Mouse (Mus musculus) midbrain, embryonic 14.5 days (tissue): ENCODE results near the gene Plxnb1. TPM values are rescaled to one million over a fixed set of nuclear protein-coding genes. Genes with fewer than 3 reads are reported as not detected.

Experiments
- ATAC-seq: fragments of 200-750 bp; cut with Nextera tagmentation; 2 replicates; pipeline ENCODE4 v1.8.0; 2017; ENCODE audit warnings: moderate number of reproducible peaks, moderate library complexity; ENCODE audit not compliant: low FRiP score, low TSS enrichment
- DNase-seq: peaks from one replicate; pipeline ENCODE4 v3.0.0-alpha.2; 2015
- H3K27ac ChIP-seq: fragments of 300-500 bp; sonication (generic); replicated peaks from 2 replicates; pipeline ENCODE4 v1.5.1; 2014; ENCODE audit warnings: mild to moderate bottlenecking, low read depth, low read length, moderate library complexity
- H3K27me3 ChIP-seq: fragments of 300-500 bp; sonication (generic); 2 replicates; pipeline ENCODE4 v1.6.1; 2014; ENCODE audit warnings: low read length, control low read depth, mixed read lengths; ENCODE audit not compliant: control insufficient read depth, insufficient read depth
- H3K36me3 ChIP-seq: fragments of 300-500 bp; sonication (generic); 2 replicates; pipeline ENCODE4 v1.6.1; 2014; ENCODE audit warnings: low read length, control low read depth; ENCODE audit not compliant: control insufficient read depth, insufficient read depth
- H3K4me1 ChIP-seq: fragments of 300-500 bp; sonication (generic); 2 replicates; pipeline ENCODE4 v1.6.1; 2014; ENCODE audit warnings: mild to moderate bottlenecking, antibody characterized with exemption, low read length, control low read depth; ENCODE audit not compliant: control insufficient read depth, insufficient read depth
- H3K4me2 ChIP-seq: fragments of 300-500 bp; sonication (generic); 2 replicates; pipeline ENCODE4 v1.6.1; 2014; ENCODE audit warnings: mild to moderate bottlenecking, low read length, moderate library complexity
- H3K4me3 ChIP-seq: fragments of 300-500 bp; sonication (generic); replicated peaks from 2 replicates; pipeline ENCODE4 v1.5.1; 2014; ENCODE audit warnings: low read depth, low read length
- H3K9ac ChIP-seq: fragments of 300-500 bp; sonication (generic); replicated peaks from 2 replicates; pipeline ENCODE4 v1.6.1; 2014; ENCODE audit warnings: mild to moderate bottlenecking, low read length, moderate library complexity
- H3K9me3 ChIP-seq: fragments of 300-500 bp; sonication (generic); 2 replicates; pipeline ENCODE4 v1.6.1; 2016; ENCODE audit warnings: low read length, control low read depth, mixed read lengths; ENCODE audit not compliant: control insufficient read depth
- WGBS: fragments of 180-500 bp; shearing (Covaris S2); extraction: QIAGEN DNeasy Blood & Tissue Kit; methylation state at CpG from one replicate; pipeline ENCODE4 v1.1.7; 2014; 5-methylcytosine and 5-hydroxymethylcytosine counted together
- polyA plus RNA-seq: library from polyadenylated mRNA; unstranded; fragments of >200 nt; fragmentation: Nextera tagmentation; extraction: Ambion mirVana; gene quantifications from 2 replicates; pipeline ENCODE4 v1.2.1, GENCODE M21; 2014

Gene Plxnb1
- polyA plus RNA-seq, 1 experiment from 2014 or later: 21.7 TPM

- ATAC-seq (no peak), DNase-seq (no peak)
- no peak overlapping the region for H3K4me3 ChIP-seq
- no peaks in the 10 kb centered on the region for H3K27me3 ChIP-seq
- H3K36me3 ChIP-seq: peaks cover 100% of the 10 kb centered on the region
- no peaks in the 10 kb centered on the region for H3K4me1 ChIP-seq
- no peak overlapping the region for H3K4me2 ChIP-seq
- no peak overlapping the region for H3K27ac ChIP-seq
- no peak overlapping the region for H3K9ac ChIP-seq
- H3K9me3 ChIP-seq: no peaks in the 10 kb centered on the region
- WGBS: 95% methylated on average over 11 of the region's 11 CpGs
Observed at GRCm38 (mm10) chr9:109114276-109114675, 19.1 kb downstream of the Plxnb1 start.

GRCm38 (mm10) chr9:109114871-109115270 is 19.7 kb downstream of the Plxnb1 start:
- Histone ChIP-seq H3K36me3 (peaks cover 100% of the 10 kb centered on the region), H3K27ac (no peak overlapping the region), H3K4me3 (no peak overlapping the region), H3K27me3 (no peaks in the 10 kb centered on the region), H3K9me3 (no peaks in the 10 kb centered on the region), H3K4me1 (no peaks in the 10 kb centered on the region), H3K9ac (no peak overlapping the region), H3K4me2 (no peak overlapping the region)
- WGBS: 92% methylated on average over 7 of the region's 7 CpGs
- DNase-seq (no peak), ATAC-seq (no peak)

GRCm38 (mm10) chr9:109116205-109116604 is 21.0 kb downstream of the Plxnb1 start:
- DNase-seq: no peak
- no peaks in the 10 kb centered on the region for H3K4me1 ChIP-seq

GRCm38 (mm10) chr9:109118106-109118505 is 22.9 kb downstream of the Plxnb1 start:
- WGBS: 93% methylated on average over 4 of the region's 4 CpGs
- ATAC-seq: no peak
- Histone ChIP-seq H3K27ac (no peak overlapping the region), H3K4me2 (no peak overlapping the region), H3K27me3 (no peaks in the 10 kb centered on the region), H3K9ac (no peak overlapping the region), H3K9me3 (no peaks in the 10 kb centered on the region), H3K36me3 (peaks cover 75% of the 10 kb centered on the region), H3K4me1 (no peaks in the 10 kb centered on the region), H3K4me3 (no peak overlapping the region)
- DNase-seq: no peak

More at GRCm38 (mm10) chr9:109116205-109116604, 21.0 kb downstream of the Plxnb1 start:
- no peak overlapping the region for H3K9ac ChIP-seq
- no peak overlapping the region for H3K4me2 ChIP-seq
- H3K27me3 ChIP-seq: no peaks in the 10 kb centered on the region
- 94% methylated on average over 10 of the region's 10 CpGs for WGBS
- H3K9me3 ChIP-seq: no peaks in the 10 kb centered on the region
- no peak overlapping the region for H3K4me3 ChIP-seq
- H3K36me3 ChIP-seq: peaks cover 94% of the 10 kb centered on the region
- H3K27ac ChIP-seq: no peak overlapping the region
- no peak for ATAC-seq

- H3K36me3 ChIP-seq: peaks cover 60% of the 10 kb centered on the region
- no peaks in the 10 kb centered on the region for H3K9me3 ChIP-seq
- H3K27ac ChIP-seq: no peak overlapping the region
- no peak overlapping the region for H3K4me3 ChIP-seq
- H3K4me1 ChIP-seq: no peaks in the 10 kb centered on the region
- H3K9ac ChIP-seq: no peak overlapping the region
- 94% methylated on average over 9 of the region's 9 CpGs for WGBS
- no peak overlapping the region for H3K4me2 ChIP-seq
- ATAC-seq: no peak
- H3K27me3 ChIP-seq: no peaks in the 10 kb centered on the region
- no peak for DNase-seq
Observed at GRCm38 (mm10) chr9:109119571-109119970, 24.4 kb downstream of the Plxnb1 start.

GRCm38 (mm10) chr9:109120956-109121355 is 25.8 kb downstream of the Plxnb1 start:
- Histone ChIP-seq H3K9me3 (no peaks in the 10 kb centered on the region), H3K4me1 (no peaks in the 10 kb centered on the region), H3K4me2 (no peak overlapping the region), H3K27ac (no peak overlapping the region), H3K36me3 (peaks cover 46% of the 10 kb centered on the region), H3K27me3 (no peaks in the 10 kb centered on the region), H3K9ac (no peak overlapping the region), H3K4me3 (no peak overlapping the region)
- ATAC-seq (no peak), DNase-seq (no peak)
- WGBS: 92% methylated on average over 6 of the region's 6 CpGs

GRCm38 (mm10) chr9:109122553-109123085 is 27.4 kb downstream of the Plxnb1 start:
- Histone ChIP-seq H3K36me3 (peaks cover 30% of the 10 kb centered on the region), H3K27ac (no peak overlapping the region), H3K9ac (no peak overlapping the region), H3K4me3 (no peak overlapping the region), H3K9me3 (no peaks in the 10 kb centered on the region), H3K27me3 (no peaks in the 10 kb centered on the region), H3K4me2 (no peak overlapping the region), H3K4me1 (no peaks in the 10 kb centered on the region)
- DNase-seq (peak; percentile 74), ATAC-seq (no peak)
- WGBS: 47% methylated on average over 2 of the region's 2 CpGs

GRCm38 (mm10) chr9:109123266-109123665 is 28.1 kb downstream of the Plxnb1 start:
- no peaks in the 10 kb centered on the region for H3K4me1 ChIP-seq
- DNase-seq (no peak), ATAC-seq (no peak)
- no peak overlapping the region for H3K9ac ChIP-seq
- H3K9me3 ChIP-seq: no peaks in the 10 kb centered on the region
- no peak overlapping the region for H3K4me3 ChIP-seq
- H3K27me3 ChIP-seq: no peaks in the 10 kb centered on the region
- no peak overlapping the region for H3K27ac ChIP-seq
- 65% methylated on average over 6 of the region's 6 CpGs for WGBS
- no peak overlapping the region for H3K4me2 ChIP-seq
- peaks cover 23% of the 10 kb centered on the region for H3K36me3 ChIP-seq

GRCm38 (mm10) chr9:109124164-109124563 is 29.0 kb downstream of the Plxnb1 start:
- H3K27me3 ChIP-seq: no peaks in the 10 kb centered on the region
- H3K4me3 ChIP-seq: no peak overlapping the region
- 90% methylated on average over 3 of the region's 3 CpGs for WGBS
- H3K9ac ChIP-seq: no peak overlapping the region
- H3K36me3 ChIP-seq: peaks cover 14% of the 10 kb centered on the region
- H3K27ac ChIP-seq: no peak overlapping the region
- DNase-seq (no peak), ATAC-seq (no peak)
- no peak overlapping the region for H3K4me2 ChIP-seq
- H3K4me1 ChIP-seq: no peaks in the 10 kb centered on the region
- no peaks in the 10 kb centered on the region for H3K9me3 ChIP-seq
